Mouse (Mus musculus) megakaryocyte, embryonic 14.5 days (primary cell): Measurements from ENCODE around the gene Egln2.

ENCODE experiments used
- FLI1 ChIP-seq: IDR thresholded peaks from 2 replicates; pipeline ENCODE4 v1.6.1; 2012; ENCODE audit warnings: low read length, inconsistent platforms, mixed read lengths
- GATA1 ChIP-seq: IDR thresholded peaks from 3 replicates; pipeline ENCODE4 v1.6.1; 2012; ENCODE audit warnings: mixed read lengths, low read length, inconsistent platforms, borderline replicate concordance

- TF ChIP-seq GATA1: no peak
- TF ChIP-seq FLI1: no peak
Measured at GRCm38 (mm10) chr7:27111038-27111437, 55.6 kb downstream of the Egln2 start.
